Mouse (Mus musculus): Measurements from ENCODE around the gene Abcb1b. TPM values are rescaled to one million over a fixed set of nuclear protein-coding genes. Genes with fewer than 3 reads are reported as not detected.

Abcb1b gene
- polyA plus RNA-seq, 1 experiment from 2014 or later: 1.0 TPM

GRCm38 (mm10) chr5:8904539-8904938, 106.6 kb downstream of the Abcb1b start:
- DNase-seq (ENCODE audit: low spot score, missing footprints) (no peak), ATAC-seq (ENCODE audit: low FRiP score) (no peak)
- Histone ChIP-seq H3K36me3 (ENCODE audit: control insufficient read depth, insufficient read depth, low read length) (no peaks in the 10 kb centered on the region), H3K9ac (ENCODE audit: low read length) (no peak overlapping the region), H3K27me3 (ENCODE audit: control insufficient read depth, insufficient read depth, low read length) (no peaks in the 10 kb centered on the region), H3K4me3 (ENCODE audit: low read depth, low read length) (no peak overlapping the region), H3K4me2 (no peak overlapping the region), H3K4me1 (ENCODE audit: control insufficient read depth, insufficient read depth, low read length) (no peaks in the 10 kb centered on the region), H3K27ac (ENCODE audit: low read depth, low read length) (no peak overlapping the region), H3K9me3 (ENCODE audit: control insufficient read depth, low read length) (no peaks in the 10 kb centered on the region)
- 45% methylated on average over 6 of the region's 6 CpGs for WGBS

GRCm38 (mm10) chr5:8911567-8912198, 113.7 kb downstream of the Abcb1b start:
- no peak overlapping the region for H3K27ac ChIP-seq (ENCODE audit: low read depth, low read length)
- no peaks in the 10 kb centered on the region for H3K36me3 ChIP-seq (ENCODE audit: control insufficient read depth, insufficient read depth, low read length)
- H3K9me3 ChIP-seq (ENCODE audit: control insufficient read depth, low read length): no peaks in the 10 kb centered on the region
- no peak overlapping the region for H3K4me3 ChIP-seq (ENCODE audit: low read depth, low read length)
- 83% methylated on average over 8 of the region's 8 CpGs for WGBS
- ATAC-seq (ENCODE audit: low FRiP score): no peak
- no peaks in the 10 kb centered on the region for H3K27me3 ChIP-seq (ENCODE audit: control insufficient read depth, insufficient read depth, low read length)
- H3K4me1 ChIP-seq (ENCODE audit: control insufficient read depth, insufficient read depth, low read length): no peaks in the 10 kb centered on the region
- H3K4me2 ChIP-seq: no peak overlapping the region
- no peak overlapping the region for H3K9ac ChIP-seq (ENCODE audit: low read length)
- DNase-seq (ENCODE audit: low spot score, missing footprints): no peak

Other genes with a start within 250 kb of the Abcb1b start
- gene Rundc3b, start 175.2 kb upstream of the Abcb1b start, polyA plus RNA-seq (2014; fragmentation: Nextera tagmentation; extraction: Ambion mirVana): 12.3 and 13.3 TPM in 2 replicates
- 0.94 and 1.1 TPM in 2 replicates for gene Abcb1a, start 138.1 kb upstream of the Abcb1b start, polyA plus RNA-seq (2014; fragmentation: Nextera tagmentation; extraction: Ambion mirVana)
- 0.46 and 0.60 TPM in 2 replicates for gene Abcb4, start 95.6 kb downstream of the Abcb1b start, polyA plus RNA-seq (2014; fragmentation: Nextera tagmentation; extraction: Ambion mirVana)
- 29.1 and 31.7 TPM in 2 replicates for gene Crot, start 199.2 kb downstream of the Abcb1b start, polyA plus RNA-seq (2014; fragmentation: Nextera tagmentation; extraction: Ambion mirVana)

All from midbrain, embryonic 11.5 days (tissue).